Mouse (Mus musculus): ENCODE data around the gene Sf3a1. TPM values are rescaled to one million over a fixed set of nuclear protein-coding genes. Genes with fewer than 3 reads are reported as not detected.

Sf3a1 gene
- total RNA-seq, 2 experiments from 2014 or later = 73.9 to 75.1 TPM

- intact Hi-C loops (cut with DNase I) = loop anchor here (5.0 kb wide), 1 partner anchor 34 kb away; the partner anchor contains the start of gene Lif
- DNase-seq (ENCODE audit: extremely low spot score in 1 of 2, low spot score in 2 of 2) = no peak
Observed at GRCm38 (mm10) chr11:4223393-4224188, 63.4 kb downstream of the Sf3a1 start.

GRCm38 (mm10) chr11:4224223-4224622, 64.1 kb downstream of the Sf3a1 start:
- intact Hi-C loops (cut with DNase I) = loop anchor here (5.0 kb wide), 1 partner anchor 33 kb away; the partner anchor contains the start of gene Lif
- DNase-seq (ENCODE audit: extremely low spot score in 1 of 2, low spot score in 2 of 2) = no peak

- intact Hi-C loops (cut with DNase I) = no loop called here
Observed at GRCm38 (mm10) chr11:4226569-4227325, 66.6 kb downstream of the Sf3a1 start.

GRCm38 (mm10) chr11:4228463-4228862, 68.3 kb downstream of the Sf3a1 start:
- intact Hi-C loops (cut with DNase I) = no loop called here
- no peak for DNase-seq (ENCODE audit: extremely low spot score in 1 of 2, low spot score in 2 of 2)

More at GRCm38 (mm10) chr11:4226569-4227325, 66.6 kb downstream of the Sf3a1 start:
- no peak for DNase-seq (ENCODE audit: extremely low spot score in 1 of 2, low spot score in 2 of 2)

GRCm38 (mm10) chr11:4229841-4230240, 69.7 kb downstream of the Sf3a1 start:
- no peak for DNase-seq (ENCODE audit: extremely low spot score in 1 of 2, low spot score in 2 of 2)
- intact Hi-C loops (cut with DNase I) = no loop called here

GRCm38 (mm10) chr11:4231435-4231834, 71.3 kb downstream of the Sf3a1 start:
- no peak for DNase-seq (ENCODE audit: extremely low spot score in 1 of 2, low spot score in 2 of 2)

More at GRCm38 (mm10) chr11:4231435-4231834, 71.3 kb downstream of the Sf3a1 start:
- intact Hi-C loops (cut with DNase I) = no loop called here

Small RNAs within 50 kb of the gene (microRNA-seq; reads per million reads assigned to microRNA genes)
- 4.3 reads per million, percentile 15 among the genes with 10 or more reads in this experiment for gene Mir3060

Other genes starting within 250 kb of the Sf3a1 start
- gene Slc35e4, start 245.7 kb upstream of the Sf3a1 start, total RNA-seq (2021) = 10 to 100 TPM; 25.2 to 27.7 TPM
- 10 to 100 TPM; 13.0 to 14.5 TPM for gene Tcn2, start 228.2 kb upstream of the Sf3a1 start, total RNA-seq (2021)
- 10 to 100 TPM; 34.3 to 47.9 TPM for gene Pes1, start 196.4 kb upstream of the Sf3a1 start, total RNA-seq (2021)
- under 1 TPM; 0.28 TPM for gene 4930556J24Rik, start 183.6 kb upstream of the Sf3a1 start, total RNA-seq (2021)
- gene Gal3st1, start 176.7 kb upstream of the Sf3a1 start, total RNA-seq (2021) = 1 to 10 TPM; 9.2 to 9.9 TPM
- gene Sec14l4, start 128.9 kb upstream of the Sf3a1 start, total RNA-seq (2021) = under 1 TPM in 1 of 2 experiments, not detected in 1; 0.11 TPM
- 1 to 10 TPM; 2.3 to 3.6 TPM for gene Sec14l3, start 95.5 kb upstream of the Sf3a1 start, total RNA-seq (2021)
- 10 to 100 TPM; 59.4 to 73.7 TPM for gene Mtfp1, start 64.9 kb upstream of the Sf3a1 start, total RNA-seq (2021)
- gene Sec14l2, start 36.9 kb upstream of the Sf3a1 start, total RNA-seq (2021) = 10 to 100 TPM; 14.0 to 14.4 TPM
- gene Rnf215, start 25.1 kb upstream of the Sf3a1 start, total RNA-seq (2021) = 10 to 100 TPM; 43.4 to 45.8 TPM
- gene Ccdc157, start 57 bp upstream of the Sf3a1 start, total RNA-seq (2021) = 10 to 100 TPM; 13.8 to 15.5 TPM
- gene Tbc1d10a, start 26.4 kb downstream of the Sf3a1 start, total RNA-seq (2021) = 10 to 100 TPM; 27.4 to 27.8 TPM
- gene Castor1, start 57.9 kb downstream of the Sf3a1 start, total RNA-seq (2021) = 1 to 10 TPM; 2.1 to 5.2 TPM
- gene Osm, start 76.1 kb downstream of the Sf3a1 start, total RNA-seq (2021) = not detected
- under 1 TPM in 1 of 2 experiments, not detected in 1; 0.09 TPM for gene Lif, start 97.2 kb downstream of the Sf3a1 start, total RNA-seq (2021)